Mouse (Mus musculus): ENCODE measurements around the gene Arhgdib.

DNA sequence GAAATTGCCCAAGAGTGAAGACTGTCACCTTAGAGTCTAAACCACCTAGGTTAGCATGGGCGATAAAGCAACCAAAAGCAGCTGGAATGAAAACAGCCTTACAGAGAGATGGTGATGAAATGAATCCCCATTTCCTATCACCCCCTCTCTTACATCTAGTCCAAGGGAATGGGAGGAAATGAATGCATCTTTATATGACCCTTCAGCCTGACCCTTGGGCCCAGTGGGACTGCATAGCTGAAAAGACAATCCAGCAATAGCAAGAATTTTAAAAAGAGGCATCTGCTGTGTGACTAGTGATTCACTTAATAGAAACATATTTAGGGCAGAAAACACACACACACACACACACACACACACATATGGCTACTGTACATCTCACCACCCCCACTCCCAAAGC lies 14.1 kb downstream of the Arhgdib start:
- no peak for TF ChIP-seq POLR2A (IDR thresholded peaks at IDR 0.05; ENCODE audit: borderline replicate concordance, low read depth, low read length)
- no peak for TF ChIP-seq CTCF (IDR thresholded peaks at IDR 0.05; ENCODE audit: low read depth, low read length)

Data from bone marrow macrophage, adult 2 months (primary cell).